Mouse (Mus musculus): ENCODE results near the gene Heatr5a.

The Heatr5a gene

GRCm38 (mm10) chr12:51970352-51971069 is 610 bp downstream of the Heatr5a start:
- DNase-seq: no peak

GRCm38 (mm10) chr12:51969876-51970275 is 1.2 kb downstream of the Heatr5a start:
- DNase-seq: no peak

GRCm38 (mm10) chr12:51969092-51969491 is 2.0 kb downstream of the Heatr5a start:
- no peak for DNase-seq

GRCm38 (mm10) chr12:51967915-51968595 is 3.1 kb downstream of the Heatr5a start:
- no peak for DNase-seq

- no peak for DNase-seq
These were observed 13.5 kb downstream of the Heatr5a start for GRCm38 (mm10) chr12:51957626-51958025.

GRCm38 (mm10) chr12:51952309-51952708 is 18.8 kb downstream of the Heatr5a start:
- no peak for DNase-seq

GRCm38 (mm10) chr12:51947498-51947945 is 23.6 kb downstream of the Heatr5a start:
- DNase-seq: no peak

GRCm38 (mm10) chr12:51945331-51945730 is 25.8 kb downstream of the Heatr5a start:
- DNase-seq: no peak

- DNase-seq: no peak
These were observed 31.3 kb downstream of the Heatr5a start for GRCm38 (mm10) chr12:51939848-51940247.

GRCm38 (mm10) chr12:51937938-51938337 is 33.2 kb downstream of the Heatr5a start:
- DNase-seq: no peak

- DNase-seq: no peak
These were observed 41.5 kb downstream of the Heatr5a start for GRCm38 (mm10) chr12:51929630-51930029.

- DNase-seq: no peak
These were observed 53.9 kb downstream of the Heatr5a start for GRCm38 (mm10) chr12:51917191-51917590.

- no peak for DNase-seq
These were observed 56.0 kb downstream of the Heatr5a start for GRCm38 (mm10) chr12:51914903-51915670.

GRCm38 (mm10) chr12:51909202-51909601 is 61.9 kb downstream of the Heatr5a start:
- DNase-seq: no peak

- no peak for DNase-seq
These were observed 63.6 kb downstream of the Heatr5a start for GRCm38 (mm10) chr12:51907543-51907942.

GRCm38 (mm10) chr12:51900551-51900950 is 70.6 kb downstream of the Heatr5a start:
- no peak for DNase-seq

- DNase-seq: no peak
These were observed 74.2 kb downstream of the Heatr5a start for GRCm38 (mm10) chr12:51896901-51897300.

- DNase-seq: no peak
These were observed 82.5 kb downstream of the Heatr5a start for GRCm38 (mm10) chr12:51888609-51889008.

- DNase-seq: no peak
These were observed 83.5 kb downstream of the Heatr5a start for GRCm38 (mm10) chr12:51887301-51888290.

GRCm38 (mm10) chr12:51886369-51886768 is 84.8 kb downstream of the Heatr5a start:
- no peak for DNase-seq

- no peak for DNase-seq
These were observed 86.3 kb downstream of the Heatr5a start for GRCm38 (mm10) chr12:51884801-51885200.

- no peak for DNase-seq
These were observed 87.8 kb downstream of the Heatr5a start for GRCm38 (mm10) chr12:51883297-51883805.

Data from cerebellum, adult 9-10 months (tissue).